Mouse (Mus musculus): ENCODE results near the gene Dapk3. TPM values are rescaled to one million over a fixed set of nuclear protein-coding genes. Genes with fewer than 3 reads are reported as not detected.
A peak's percentile ranks its signal among the peaks of the same experiment; 100 is the strongest.

Gene Dapk3
- polyA plus RNA-seq, 1 experiment, result 72.8 TPM

GRCm38 (mm10) chr10:81183805-81184204 lies 1.0 kb downstream of the Dapk3 start, which contains the start of gene 4930442H23Rik:
4930442H23Rik (minus strand) TSS chr10:81183849.
- H3ac ChIP-seq (ENCODE audit: control insufficient read depth, insufficient read length, low read depth), result peak within 1 kb of the TSS; percentile 75
- H3K27me3 ChIP-seq (ENCODE audit: control insufficient read depth, insufficient read depth, insufficient read length), result no peaks in the 10 kb centered on the region
- H3K36me3 ChIP-seq (ENCODE audit: control insufficient read depth, insufficient read depth), result peaks cover 63% of the 10 kb centered on the region
- H3K79me2 ChIP-seq (ENCODE audit: control insufficient read depth, insufficient read depth), result peaks cover 58% of the 10 kb centered on the region
- H3K79me3 ChIP-seq (ENCODE audit: low read depth), result peaks cover 26% of the 10 kb centered on the region
- H3K4me3 ChIP-seq (ENCODE audit: insufficient read depth, poor library complexity, severe bottlenecking), result peak within 1 kb of the TSS; percentile 43
- no peak for TF ChIP-seq MYOG (IDR thresholded peaks at IDR 0.05; ENCODE audit: control insufficient read depth, extremely low read depth, insufficient read length)
- no peak for TF ChIP-seq FOSL1 (IDR thresholded peaks at IDR 0.05; ENCODE audit: insufficient read depth, low read length, poor library complexity, severe bottlenecking)
- no peak for TF ChIP-seq USF1 (IDR thresholded peaks at IDR 0.05; ENCODE audit: low read depth)
- no peak for TF ChIP-seq MAX (IDR thresholded peaks at IDR 0.05)
- no peak for TF ChIP-seq CTCF (IDR thresholded peaks at IDR 0.05; ENCODE audit: control insufficient read depth, insufficient read depth, insufficient read length)
- TF ChIP-seq MYOD1 (IDR thresholded peaks at IDR 0.05; ENCODE audit: control insufficient read depth, insufficient read length, low read depth), result no peak
- no peak for TF ChIP-seq CEBPB (IDR thresholded peaks at IDR 0.05; ENCODE audit: low read depth)

- H3ac ChIP-seq (ENCODE audit: control insufficient read depth, insufficient read length, low read depth), result peak overlapping the region; percentile 28
- H3K36me3 ChIP-seq (ENCODE audit: control insufficient read depth, insufficient read depth), result peaks cover 54% of the 10 kb centered on the region
- no peaks in the 10 kb centered on the region for H3K27me3 ChIP-seq (ENCODE audit: control insufficient read depth, insufficient read depth, insufficient read length)
- TF ChIP-seq MYOD1 (IDR thresholded peaks at IDR 0.05; ENCODE audit: control insufficient read depth, insufficient read length, low read depth) (no peak), MYOG (IDR thresholded peaks at IDR 0.05; ENCODE audit: control insufficient read depth, extremely low read depth, insufficient read length) (no peak), USF1 (IDR thresholded peaks at IDR 0.05; ENCODE audit: low read depth) (no peak), CTCF (IDR thresholded peaks at IDR 0.05; ENCODE audit: control insufficient read depth, insufficient read depth, insufficient read length) (no peak), FOSL1 (IDR thresholded peaks at IDR 0.05; ENCODE audit: insufficient read depth, low read length, poor library complexity, severe bottlenecking) (no peak), MAX (IDR thresholded peaks at IDR 0.05) (no peak), CEBPB (IDR thresholded peaks at IDR 0.05; ENCODE audit: low read depth) (no peak)
- H3K4me3 ChIP-seq (ENCODE audit: insufficient read depth, poor library complexity, severe bottlenecking), result no peak overlapping the region
- H3K79me3 ChIP-seq (ENCODE audit: low read depth), result peaks cover 16% of the 10 kb centered on the region
- H3K79me2 ChIP-seq (ENCODE audit: control insufficient read depth, insufficient read depth), result peaks cover 49% of the 10 kb centered on the region
These were observed 2.0 kb downstream of the Dapk3 start for GRCm38 (mm10) chr10:81184765-81185164.

- H3K27me3 ChIP-seq (ENCODE audit: control insufficient read depth, insufficient read depth, insufficient read length), result no peaks in the 10 kb centered on the region
- H3K79me2 ChIP-seq (ENCODE audit: control insufficient read depth, insufficient read depth), result peaks cover 27% of the 10 kb centered on the region
- H3ac ChIP-seq (ENCODE audit: control insufficient read depth, insufficient read length, low read depth), result no peak overlapping the region
- peaks cover 44% of the 10 kb centered on the region for H3K36me3 ChIP-seq (ENCODE audit: control insufficient read depth, insufficient read depth)
- peaks cover 2% of the 10 kb centered on the region for H3K79me3 ChIP-seq (ENCODE audit: low read depth)
- TF ChIP-seq MYOD1 (IDR thresholded peaks at IDR 0.05; ENCODE audit: control insufficient read depth, insufficient read length, low read depth) (no peak), MAX (IDR thresholded peaks at IDR 0.05) (no peak), CTCF (IDR thresholded peaks at IDR 0.05; ENCODE audit: control insufficient read depth, insufficient read depth, insufficient read length) (no peak), CEBPB (IDR thresholded peaks at IDR 0.05; ENCODE audit: low read depth) (no peak), FOSL1 (IDR thresholded peaks at IDR 0.05; ENCODE audit: insufficient read depth, low read length, poor library complexity, severe bottlenecking) (no peak), USF1 (IDR thresholded peaks at IDR 0.05; ENCODE audit: low read depth) (no peak), MYOG (IDR thresholded peaks at IDR 0.05; ENCODE audit: control insufficient read depth, extremely low read depth, insufficient read length) (no peak)
- H3K4me3 ChIP-seq (ENCODE audit: insufficient read depth, poor library complexity, severe bottlenecking), result no peak overlapping the region
These were observed 4.4 kb downstream of the Dapk3 start for GRCm38 (mm10) chr10:81187161-81187560.

GRCm38 (mm10) chr10:81189821-81190220 lies 7.0 kb downstream of the Dapk3 start:
- Histone ChIP-seq H3K79me2 (ENCODE audit: control insufficient read depth, insufficient read depth) (peaks cover 16% of the 10 kb centered on the region), H3K27me3 (ENCODE audit: control insufficient read depth, insufficient read depth, insufficient read length) (no peaks in the 10 kb centered on the region), H3K4me3 (ENCODE audit: insufficient read depth, poor library complexity, severe bottlenecking) (no peak overlapping the region), H3K79me3 (ENCODE audit: low read depth) (no peaks in the 10 kb centered on the region), H3ac (ENCODE audit: control insufficient read depth, insufficient read length, low read depth) (no peak overlapping the region), H3K36me3 (ENCODE audit: control insufficient read depth, insufficient read depth) (peaks cover 41% of the 10 kb centered on the region)
- no peak for TF ChIP-seq CEBPB (IDR thresholded peaks at IDR 0.05; ENCODE audit: low read depth)
- no peak for TF ChIP-seq CTCF (IDR thresholded peaks at IDR 0.05; ENCODE audit: control insufficient read depth, insufficient read depth, insufficient read length)
- TF ChIP-seq MYOG (IDR thresholded peaks at IDR 0.05; ENCODE audit: control insufficient read depth, extremely low read depth, insufficient read length), result no peak
- no peak for TF ChIP-seq MYOD1 (IDR thresholded peaks at IDR 0.05; ENCODE audit: control insufficient read depth, insufficient read length, low read depth)
- no peak for TF ChIP-seq FOSL1 (IDR thresholded peaks at IDR 0.05; ENCODE audit: insufficient read depth, low read length, poor library complexity, severe bottlenecking)
- no peak for TF ChIP-seq USF1 (IDR thresholded peaks at IDR 0.05; ENCODE audit: low read depth)
- no peak for TF ChIP-seq MAX (IDR thresholded peaks at IDR 0.05)

GRCm38 (mm10) chr10:81190236-81190911 lies 7.6 kb downstream of the Dapk3 start:
- no peaks in the 10 kb centered on the region for H3K79me3 ChIP-seq (ENCODE audit: low read depth)
- H3K27me3 ChIP-seq (ENCODE audit: control insufficient read depth, insufficient read depth, insufficient read length), result no peaks in the 10 kb centered on the region
- peaks cover 36% of the 10 kb centered on the region for H3K36me3 ChIP-seq (ENCODE audit: control insufficient read depth, insufficient read depth)
- TF ChIP-seq USF1 (IDR thresholded peaks at IDR 0.05; ENCODE audit: low read depth) (no peak), CTCF (IDR thresholded peaks at IDR 0.05; ENCODE audit: control insufficient read depth, insufficient read depth, insufficient read length) (peak; percentile 60)
- no peak overlapping the region for H3ac ChIP-seq (ENCODE audit: control insufficient read depth, insufficient read length, low read depth)
- peaks cover 11% of the 10 kb centered on the region for H3K79me2 ChIP-seq (ENCODE audit: control insufficient read depth, insufficient read depth)
- no peak overlapping the region for H3K4me3 ChIP-seq (ENCODE audit: insufficient read depth, poor library complexity, severe bottlenecking)
